Mouse (Mus musculus) midbrain, postnatal 0 days (tissue): ENCODE results near the gene Gpr137c. TPM values are rescaled to one million over a fixed set of nuclear protein-coding genes. Genes with fewer than 3 reads are reported as not detected.

Experiments used
- ATAC-seq: fragments of 200-750 bp; cut with Nextera tagmentation; 2 replicates; pipeline ENCODE4 v1.8.0; 2017; ENCODE audit warnings: moderate number of reproducible peaks, mild to moderate bottlenecking, moderate TSS enrichment, moderate library complexity; ENCODE audit not compliant: low FRiP score
- DNase-seq: peaks from one replicate; pipeline ENCODE4 v3.0.0-alpha.2; 2015; ENCODE audit warnings: low spot score
- H3K27ac ChIP-seq: fragments of 300-500 bp; sonication (generic); 2 replicates; pipeline ENCODE4 v1.5.1; 2014; ENCODE audit warnings: low read depth, mild to moderate bottlenecking, low read length, mixed read lengths
- H3K27me3 ChIP-seq: fragments of 300-500 bp; sonication (generic); 2 replicates; pipeline ENCODE4 v1.6.1; 2014; ENCODE audit warnings: low read length, control low read depth, mixed read lengths; ENCODE audit not compliant: insufficient read depth
- H3K36me3 ChIP-seq: fragments of 300-500 bp; sonication (generic); 2 replicates; pipeline ENCODE4 v1.6.1; 2014; ENCODE audit warnings: low read length, control low read depth, mixed read lengths; ENCODE audit not compliant: insufficient read depth
- H3K4me1 ChIP-seq: fragments of 300-500 bp; sonication (generic); 2 replicates; pipeline ENCODE4 v1.6.1; 2014; ENCODE audit warnings: mild to moderate bottlenecking, control low read depth, antibody characterized with exemption, low read length, mixed read lengths; ENCODE audit not compliant: insufficient read depth
- H3K4me2 ChIP-seq: fragments of 300-500 bp; sonication (generic); 2 replicates; pipeline ENCODE4 v1.6.1; 2014; ENCODE audit warnings: low read depth, mild to moderate bottlenecking, low read length, mixed read lengths; ENCODE audit not compliant: poor library complexity, severe bottlenecking
- H3K4me3 ChIP-seq: fragments of 300-500 bp; sonication (generic); 2 replicates; pipeline ENCODE4 v1.5.1; 2014; ENCODE audit warnings: low read depth, mild to moderate bottlenecking, low read length, moderate library complexity
- H3K9ac ChIP-seq: fragments of 300-500 bp; sonication (generic); replicated peaks from 2 replicates; pipeline ENCODE4 v1.6.1; 2014; ENCODE audit warnings: mild to moderate bottlenecking, low read length, moderate library complexity, mixed read lengths; ENCODE audit not compliant: poor library complexity, severe bottlenecking
- H3K9me3 ChIP-seq: fragments of 300-500 bp; sonication (generic); 2 replicates; pipeline ENCODE4 v1.6.1; 2016; ENCODE audit warnings: low read length, control low read depth
- CTCF ChIP-seq: IDR thresholded peaks from 2 replicates; pipeline ENCODE4 v1.5.1; 2016; ENCODE audit warnings: antibody characterized with exemption, mild to moderate bottlenecking
- WGBS: fragments of 180-500 bp; shearing (Covaris S2); extraction: QIAGEN DNeasy Blood & Tissue Kit; methylation state at CpG from one replicate; pipeline ENCODE4 v1.1.7; 2014; 5-methylcytosine and 5-hydroxymethylcytosine counted together
- polyA plus RNA-seq: library from polyadenylated mRNA; unstranded; fragments of >200 nt; fragmentation: Nextera tagmentation; extraction: Ambion mirVana; gene quantifications from 2 replicates; pipeline ENCODE4 v1.2.1, GENCODE M21; 2015
- total RNA-seq: library from RNA; depleted of rRNA; stranded (reverse); fragments of >200 nt; gene quantifications from 2 replicates; pipeline ENCODE4 v1.2.3, GENCODE M21; 2014

The Gpr137c gene
- total and polyA plus RNA-seq, 2 experiments from 2014 or later: 15.0 to 57.1 TPM

GRCm38 (mm10) chr14:45220090-45220956 lies 806 bp downstream of the Gpr137c start, which contains the start of gene Txndc16:
TSS of gene Txndc16 (minus strand) at chr14:45220328.
- no peaks in the 10 kb centered on the region for H3K27me3 ChIP-seq

DNA sequence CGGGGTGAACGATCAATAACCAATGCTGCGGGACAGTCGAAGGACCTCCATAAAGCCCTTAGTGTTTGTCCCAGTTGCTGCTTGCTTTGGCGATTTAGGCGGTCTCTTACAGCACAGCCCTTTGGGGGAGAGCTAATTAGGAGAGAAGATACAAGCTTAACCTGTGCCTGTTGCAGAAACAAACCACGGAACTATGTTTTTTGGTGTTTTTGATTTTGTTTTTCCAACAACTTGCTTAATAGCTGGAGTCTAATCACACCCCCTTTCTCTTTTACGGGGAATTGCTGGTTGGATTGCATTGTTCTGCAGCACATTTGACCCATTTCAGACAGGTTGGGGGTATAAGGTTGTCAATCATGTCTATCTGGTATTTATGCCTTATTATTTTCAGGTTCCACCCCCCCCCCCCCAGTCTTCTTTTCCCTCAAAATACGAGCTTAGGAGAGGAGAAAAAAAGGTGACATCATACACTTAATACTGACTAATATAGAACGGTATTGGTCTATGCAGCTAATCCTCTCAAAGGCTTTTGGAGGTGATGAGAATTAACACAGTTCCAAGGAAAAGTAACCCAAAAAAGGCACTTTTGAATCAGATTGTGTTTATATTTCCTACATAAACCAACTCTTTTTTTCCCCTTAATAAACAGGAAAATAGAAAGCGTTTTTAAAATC lies 1.6 kb downstream of the Gpr137c start:
- peak overlapping the region; percentile 64 for H3K4me2 ChIP-seq
- no peaks in the 10 kb centered on the region for H3K27me3 ChIP-seq
- TF ChIP-seq CTCF: peak; percentile 48
- DNase-seq: peak; percentile 39
- peak overlapping the region; percentile 86 for H3K9ac ChIP-seq
- peak overlapping the region; percentile 81 for H3K4me3 ChIP-seq
- H3K27ac ChIP-seq: peak overlapping the region; percentile 94
- peaks cover 15% of the 10 kb centered on the region for H3K4me1 ChIP-seq
- no peaks in the 10 kb centered on the region for H3K36me3 ChIP-seq
- H3K9me3 ChIP-seq: no peaks in the 10 kb centered on the region
- ATAC-seq: no peak
- 7% methylated on average over 11 of the region's 11 CpGs for WGBS

More at GRCm38 (mm10) chr14:45220090-45220956, 806 bp downstream of the Gpr137c start, which contains the start of gene Txndc16:
- peak within 1 kb of the TSS; percentile 81 for H3K4me3 ChIP-seq
- 0% methylated on average over 59 of the region's 59 CpGs for WGBS
- H3K4me2 ChIP-seq: peak within 1 kb of the TSS; percentile 77
- peak within 1 kb of the TSS; percentile 86 for H3K9ac ChIP-seq
- DNase-seq (peak; percentile 92), ATAC-seq (peak; percentile 50)
- no peaks in the 10 kb centered on the region for H3K9me3 ChIP-seq
- peak within 1 kb of the TSS; percentile 94 for H3K27ac ChIP-seq
- peaks cover 15% of the 10 kb centered on the region for H3K4me1 ChIP-seq
- H3K36me3 ChIP-seq: no peaks in the 10 kb centered on the region
- TF ChIP-seq CTCF: no peak

DNA sequence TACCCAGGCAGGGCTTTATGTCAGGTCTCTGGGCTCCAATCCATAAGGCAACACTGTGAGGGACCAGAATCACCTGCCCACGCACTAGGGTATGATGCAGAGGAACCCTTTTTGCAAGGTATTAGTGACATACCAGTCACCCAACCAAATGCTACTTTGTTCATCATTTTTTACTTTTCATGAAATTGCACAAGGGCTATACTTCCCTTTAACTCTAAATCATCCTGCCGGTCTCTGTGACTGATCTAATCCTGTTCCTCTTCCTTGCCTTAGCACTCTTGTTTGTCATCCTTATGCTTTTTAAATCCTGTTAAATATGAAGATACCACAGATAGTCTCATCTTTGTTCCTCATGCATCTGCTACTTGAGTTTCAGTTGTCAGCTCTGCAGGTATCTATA lies 19.5 kb downstream of the Gpr137c start:
- no peak for TF ChIP-seq CTCF
- H3K36me3 ChIP-seq: no peaks in the 10 kb centered on the region
- H3K4me3 ChIP-seq: no peak overlapping the region
- WGBS: 90% methylated on average over 2 of the region's 2 CpGs
- H3K27ac ChIP-seq: no peak overlapping the region
- no peak overlapping the region for H3K9ac ChIP-seq
- no peaks in the 10 kb centered on the region for H3K9me3 ChIP-seq
- H3K4me1 ChIP-seq: no peaks in the 10 kb centered on the region
- ATAC-seq (no peak), DNase-seq (no peak)
- H3K27me3 ChIP-seq: no peaks in the 10 kb centered on the region
- no peak overlapping the region for H3K4me2 ChIP-seq

DNA sequence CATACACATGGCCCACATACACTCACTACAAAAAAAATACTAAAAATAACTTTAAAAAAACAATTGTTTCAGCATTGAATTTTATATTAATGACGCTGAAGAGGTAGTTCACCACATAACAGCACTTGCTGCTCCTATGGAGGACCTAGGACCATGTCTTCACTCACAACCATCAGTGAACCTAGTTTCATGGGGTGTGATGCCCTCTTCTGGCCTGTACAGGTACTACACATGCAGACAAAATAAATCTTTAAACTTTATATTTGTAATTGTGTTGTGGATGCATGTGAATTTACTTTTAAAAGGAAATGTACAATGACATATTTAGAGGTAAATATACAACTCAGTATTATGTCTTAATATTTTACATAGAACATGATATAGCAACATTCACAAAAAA lies 22.1 kb downstream of the Gpr137c start:
- H3K4me1 ChIP-seq: no peaks in the 10 kb centered on the region
- DNase-seq (no peak), ATAC-seq (no peak)
- H3K4me2 ChIP-seq: no peak overlapping the region
- TF ChIP-seq CTCF: peak; percentile 65
- 56% methylated on average over 1 of the region's 1 CpGs for WGBS
- H3K4me3 ChIP-seq: no peak overlapping the region
- no peaks in the 10 kb centered on the region for H3K27me3 ChIP-seq
- no peak overlapping the region for H3K27ac ChIP-seq
- H3K36me3 ChIP-seq: peaks cover 2% of the 10 kb centered on the region; the same call in 1 of the 2 replicates
- no peak overlapping the region for H3K9ac ChIP-seq
- H3K9me3 ChIP-seq: no peaks in the 10 kb centered on the region

- WGBS: 94% methylated on average over 4 of the region's 4 CpGs
- no peak overlapping the region for H3K4me2 ChIP-seq
- TF ChIP-seq CTCF: no peak
Measured at GRCm38 (mm10) chr14:45251548-45252076, 32.1 kb downstream of the Gpr137c start.

More at GRCm38 (mm10) chr14:45251548-45252076, 32.1 kb downstream of the Gpr137c start:
- Histone ChIP-seq H3K4me1 (no peaks in the 10 kb centered on the region), H3K4me3 (no peak overlapping the region), H3K27ac (no peak overlapping the region), H3K27me3 (no peaks in the 10 kb centered on the region), H3K9me3 (no peaks in the 10 kb centered on the region), H3K36me3 (peaks cover 7% of the 10 kb centered on the region; the same call in 1 of the 2 replicates), H3K9ac (no peak overlapping the region)
- DNase-seq (no peak), ATAC-seq (no peak)
